Mouse (Mus musculus) lung, postnatal 14 days (tissue): ENCODE results near the gene Elof1.
"Not testable (repeated sequence)": the region's sequence is repeated elsewhere in the genome, so short reads cannot be mapped to it uniquely, and the experiment has no call there.

Source experiments
- DNase-seq: peaks from one replicate; pipeline ENCODE4 v3.0.0; 2021

Gene Elof1

GRCm38 (mm10) chr9:22089281-22089680 is 27.7 kb downstream of the Elof1 start:
- no peak for DNase-seq

- DNase-seq = no peak
These were observed 29.8 kb downstream of the Elof1 start for GRCm38 (mm10) chr9:22087034-22087618.

GRCm38 (mm10) chr9:22086012-22086411 is 31.0 kb downstream of the Elof1 start:
- DNase-seq = no peak

- peak; percentile 92 for DNase-seq
These were observed 31.7 kb downstream of the Elof1 start, which contains the start of gene Ecsit for GRCm38 (mm10) chr9:22085022-22085834. Ecsit (minus strand) TSS chr9:22085438.

GRCm38 (mm10) chr9:22084667-22085021 is 32.3 kb downstream of the Elof1 start:
- DNase-seq = no peak

GRCm38 (mm10) chr9:22076223-22076622 is 40.7 kb downstream of the Elof1 start:
- DNase-seq = no peak

- DNase-seq = not testable (repeated sequence)
These were observed 41.2 kb downstream of the Elof1 start for GRCm38 (mm10) chr9:22075778-22076177.

GRCm38 (mm10) chr9:22072276-22072675 is 44.7 kb downstream of the Elof1 start:
- DNase-seq = no peak

- peak; percentile 98 for DNase-seq
These were observed 46.0 kb downstream of the Elof1 start, which contains the start of the genes Gm49318 and Zfp653 for GRCm38 (mm10) chr9:22070791-22071573. Gm49318 (minus strand) TSS chr9:22071259. Zfp653 (minus strand) TSS chr9:22071376.

GRCm38 (mm10) chr9:22069881-22070553 is 47.0 kb downstream of the Elof1 start:
- DNase-seq = no peak

GRCm38 (mm10) chr9:22067195-22067594 is 49.8 kb downstream of the Elof1 start:
- no peak for DNase-seq

- DNase-seq = peak; percentile 76
These were observed 50.5 kb downstream of the Elof1 start for GRCm38 (mm10) chr9:22066433-22066832.

- DNase-seq = no peak
These were observed 51.3 kb downstream of the Elof1 start for GRCm38 (mm10) chr9:22065642-22066041.

- no peak for DNase-seq
These were observed 52.6 kb downstream of the Elof1 start for GRCm38 (mm10) chr9:22064341-22064740.
